Mouse (Mus musculus) mouse trophoblast stem cell (cell line): ENCODE results near the gene Sun2.

Experiments used
- in situ Hi-C, 2 experiments: fragments of 300-500 bp; cut with MseI, MboI; formaldehyde crosslinking; loops; 2 replicates in 1 of 2; 3 replicates in 1 of 2; pipeline ENCODE4 v1.15.1; 2025

Gene Sun2

DNA sequence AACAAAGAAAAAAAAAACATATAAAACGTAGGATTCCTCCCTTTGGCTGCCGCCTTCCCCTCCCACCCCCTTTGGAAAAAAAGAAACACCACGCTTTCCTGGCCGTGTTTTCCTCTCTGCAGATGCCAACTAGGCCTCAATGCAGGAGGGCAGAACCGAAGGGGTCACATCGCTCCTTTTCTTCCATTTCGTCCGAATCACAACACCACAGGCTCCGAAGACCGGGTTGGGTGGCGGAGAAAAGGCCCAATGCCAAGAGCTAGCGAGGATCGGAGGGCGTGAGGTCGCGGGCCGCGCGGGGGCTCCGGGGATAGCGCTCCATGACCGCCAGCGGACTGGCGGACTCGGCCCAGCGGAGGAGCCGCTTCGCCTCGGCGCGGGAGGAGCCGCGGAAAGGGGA, 55.2 kb downstream of the Sun2 start:
- in situ Hi-C loops: no loop called here

DNA sequence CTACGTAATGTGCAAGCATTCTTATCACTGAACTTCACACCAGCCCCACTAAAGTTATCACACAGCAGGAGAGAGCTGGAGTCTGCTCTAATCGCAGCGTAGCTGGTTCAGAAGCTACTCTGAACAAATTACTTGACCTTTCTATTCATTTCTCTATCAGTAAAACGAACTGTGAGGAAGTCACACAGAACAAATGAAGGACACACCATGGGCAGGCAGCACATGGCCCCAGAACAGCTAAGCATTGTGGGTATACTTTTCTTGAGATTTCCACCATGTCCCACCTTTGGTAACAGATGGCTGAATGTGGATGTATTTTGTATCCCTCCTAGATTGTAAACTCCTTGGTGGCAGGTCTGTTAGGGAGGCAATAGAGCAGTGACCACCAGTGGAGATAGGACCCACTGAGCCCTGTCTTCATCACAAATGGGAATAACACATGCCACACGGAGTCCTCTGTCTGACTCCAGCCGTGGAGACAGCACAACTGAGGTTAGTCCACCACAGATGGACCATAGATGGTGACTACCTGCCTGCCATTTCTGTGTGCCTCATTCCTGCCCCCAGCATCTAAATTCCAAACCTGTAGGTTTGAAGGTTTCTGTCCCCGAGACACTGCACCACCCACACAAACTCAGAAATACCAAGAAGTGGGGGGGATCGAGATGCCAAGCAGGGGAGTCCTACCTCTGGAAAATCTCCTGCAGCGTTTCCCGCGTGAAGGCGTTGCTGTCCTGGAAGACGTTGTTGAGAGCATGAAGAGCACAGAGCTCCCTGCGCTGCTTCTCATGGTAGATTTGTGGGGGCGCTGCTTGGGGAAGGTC, 56.1 kb downstream of the Sun2 start:
- in situ Hi-C loops: no loop called here

DNA sequence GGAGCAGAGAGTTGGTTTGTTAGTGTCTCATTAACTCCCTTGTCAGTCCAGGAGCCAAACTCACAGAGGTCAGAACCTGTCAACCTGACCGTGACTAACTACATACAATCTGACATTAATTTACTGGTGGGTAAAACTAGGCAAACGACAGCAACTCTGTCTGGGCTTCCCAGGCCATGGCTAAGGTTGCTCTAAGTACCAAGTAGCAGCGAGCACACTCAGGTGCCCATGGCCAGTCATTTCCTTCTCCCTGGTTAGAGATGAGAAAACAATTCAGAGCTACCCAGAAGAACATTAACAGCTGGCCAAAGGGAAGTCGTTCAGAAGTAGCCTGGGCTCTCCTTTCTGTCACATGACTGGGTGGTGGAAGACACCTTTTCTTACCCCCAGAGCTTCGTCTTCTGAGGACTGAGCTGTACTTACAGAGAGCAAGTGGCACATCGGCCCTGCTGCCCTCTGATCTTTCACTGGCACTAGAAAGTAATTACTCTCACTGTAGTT, 57.1 kb downstream of the Sun2 start:
- in situ Hi-C loops: no loop called here

DNA sequence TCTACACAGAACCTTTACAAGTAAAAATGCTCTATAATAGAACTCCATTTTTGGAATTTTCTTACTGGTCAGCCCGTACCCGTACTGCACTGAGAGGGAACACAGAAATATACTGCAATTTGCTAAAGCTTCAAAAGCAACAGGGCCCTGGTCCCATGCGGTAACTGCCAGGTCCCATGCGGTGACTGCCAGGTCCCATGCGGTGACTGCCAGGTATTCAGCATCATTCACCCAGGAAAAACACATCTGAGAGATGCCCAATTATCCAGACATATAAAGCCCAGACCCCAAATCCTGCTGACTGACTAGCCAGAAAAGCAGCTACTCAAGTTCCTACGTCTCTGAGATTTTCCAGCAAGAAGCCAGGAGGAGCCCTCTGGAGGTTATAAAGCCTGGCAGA, 57.7 kb downstream of the Sun2 start:
- in situ Hi-C loops: no loop called here

DNA sequence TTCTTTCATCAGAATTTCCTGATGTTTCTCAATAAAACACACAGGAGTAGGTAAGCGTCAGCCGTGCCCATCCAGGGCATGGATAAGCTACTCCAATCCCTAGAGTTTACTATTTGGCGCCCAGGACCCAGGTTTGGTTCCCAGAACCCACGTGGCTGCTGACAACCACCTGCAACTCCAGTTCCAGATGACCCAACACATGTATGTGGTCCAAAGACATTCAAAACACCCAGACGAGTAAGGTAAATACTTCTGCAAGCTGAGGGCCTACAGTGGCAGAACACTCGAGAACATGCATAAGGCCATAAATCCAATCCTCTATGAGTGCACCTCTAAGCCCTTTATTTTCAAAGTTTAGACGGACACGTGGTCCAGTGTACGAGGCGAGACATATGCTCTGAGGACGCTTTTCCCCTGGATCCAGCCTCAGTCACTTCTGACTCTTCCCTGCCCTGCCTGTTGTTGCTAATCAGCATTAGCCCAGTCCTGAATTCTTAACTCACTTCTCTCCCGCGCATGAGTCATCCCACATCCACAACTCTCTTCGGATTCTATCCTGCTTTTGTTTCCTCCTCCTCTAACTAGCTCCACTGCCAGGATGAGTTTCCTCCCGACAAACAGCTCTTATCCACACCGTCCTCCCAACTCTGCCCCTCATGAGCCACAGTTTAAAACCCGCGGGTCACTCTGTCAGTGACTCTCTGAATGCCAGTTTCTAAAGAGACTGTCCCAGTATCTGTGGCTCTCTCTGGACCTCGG, 58.5 kb downstream of the Sun2 start:
- in situ Hi-C loops: no loop called here

DNA sequence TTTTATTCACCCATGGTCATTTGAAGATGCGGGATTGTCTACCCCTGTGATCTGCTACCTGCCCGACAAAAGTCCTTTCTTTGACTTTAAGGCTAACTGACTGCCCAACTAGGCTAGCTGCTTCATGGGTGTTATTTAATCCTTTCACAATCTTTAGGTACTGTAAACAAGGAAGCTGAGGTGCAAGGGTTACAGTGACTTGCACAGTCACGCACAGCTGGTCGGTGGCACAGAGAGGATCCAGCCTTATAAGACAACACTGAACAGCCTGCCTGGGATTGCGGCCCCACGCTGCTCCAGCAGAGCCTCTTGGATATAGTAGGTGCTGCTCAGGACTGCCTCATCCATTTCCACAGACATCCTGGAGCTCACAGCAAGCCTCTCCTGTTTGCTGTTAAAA, 59.2 kb downstream of the Sun2 start:
- in situ Hi-C loops: no loop called here

DNA sequence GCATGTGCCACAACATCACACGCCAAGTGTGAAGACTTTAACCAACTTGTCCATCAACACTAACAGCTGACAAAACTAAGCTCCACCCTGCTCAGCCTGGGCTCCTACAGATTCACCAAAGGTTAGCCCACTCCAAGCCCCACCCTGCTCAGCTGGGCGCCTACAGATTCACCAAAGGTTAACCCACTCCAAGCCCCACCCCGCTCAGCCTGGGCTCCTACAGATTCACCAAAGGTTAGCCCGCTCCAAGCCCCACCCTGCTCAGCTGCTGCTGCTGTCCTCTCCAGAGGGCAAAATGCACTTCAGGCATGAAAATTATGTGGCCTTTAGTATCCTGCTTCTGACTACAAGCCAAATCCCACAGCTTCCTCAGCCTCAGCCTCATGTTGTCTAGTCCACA, 60.4 kb downstream of the Sun2 start:
- in situ Hi-C loops: no loop called here

DNA sequence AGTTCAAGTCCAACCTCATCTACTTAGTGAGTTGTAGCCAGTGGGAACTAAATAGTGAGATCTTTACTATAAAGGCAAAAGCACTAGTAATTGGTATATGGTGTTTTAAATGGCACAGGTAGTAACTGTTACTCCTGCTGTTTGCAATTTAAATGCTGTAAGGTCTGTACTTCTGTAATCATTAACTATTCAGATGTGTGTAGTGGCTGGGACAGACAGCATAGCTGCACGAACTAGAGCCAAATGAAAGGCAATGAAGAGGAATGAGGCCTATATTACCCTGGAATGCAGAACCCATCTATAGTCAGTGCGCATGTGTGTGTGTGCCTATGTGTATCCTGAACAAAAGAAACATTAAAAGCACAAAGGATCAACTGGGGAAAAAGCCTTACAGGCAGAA, 64.4 kb downstream of the Sun2 start:
- in situ Hi-C loops: no loop called here
